Mouse (Mus musculus) liver, postnatal 0 days (tissue): ENCODE results near the gene Khdc1c. TPM values are rescaled to one million over a fixed set of nuclear protein-coding genes. Genes with fewer than 3 reads are reported as not detected.

Experiments
- ATAC-seq: fragments of 200-750 bp; cut with Nextera tagmentation; 2 replicates; pipeline ENCODE4 v1.8.0; 2017; ENCODE audit warnings: mild to moderate bottlenecking, moderate library complexity
- DNase-seq: peaks from one replicate; pipeline ENCODE4 v3.0.0-alpha.2; 2016
- H3K27ac ChIP-seq: fragments of 300-500 bp; sonication (generic); 2 replicates; pipeline ENCODE4 v1.5.1; 2014; ENCODE audit warnings: antibody characterized with exemption, moderate library complexity, mild to moderate bottlenecking, low read depth
- H3K27me3 ChIP-seq: fragments of 300-500 bp; sonication (generic); 2 replicates; pipeline ENCODE4 v1.6.1; 2014; ENCODE audit warnings: low read length, control low read depth, mixed read lengths; ENCODE audit not compliant: insufficient read depth
- H3K36me3 ChIP-seq: fragments of 300-500 bp; sonication (generic); replicated peaks from 2 replicates; pipeline ENCODE4 v1.6.1; 2014; ENCODE audit warnings: mild to moderate bottlenecking, control low read depth, low read length, moderate library complexity, mixed read lengths; ENCODE audit not compliant: insufficient read depth
- H3K4me1 ChIP-seq: fragments of 300-500 bp; sonication (generic); 2 replicates; pipeline ENCODE4 v1.6.1; 2014; ENCODE audit warnings: antibody characterized with exemption, mild to moderate bottlenecking, control low read depth; ENCODE audit not compliant: insufficient read depth
- H3K4me2 ChIP-seq: fragments of 300-500 bp; sonication (generic); 2 replicates; pipeline ENCODE4 v1.6.1; 2014; ENCODE audit warnings: low read depth, mild to moderate bottlenecking, low read length, moderate library complexity, mixed read lengths
- H3K4me3 ChIP-seq: fragments of 300-500 bp; sonication (generic); 2 replicates; pipeline ENCODE4 v1.5.1; 2014; ENCODE audit warnings: low read depth, low read length
- H3K9ac ChIP-seq: fragments of 300-500 bp; sonication (generic); replicated peaks from 2 replicates; pipeline ENCODE4 v1.6.1; 2014; ENCODE audit warnings: mild to moderate bottlenecking, moderate library complexity
- H3K9me3 ChIP-seq: fragments of 300-500 bp; sonication (generic); 2 replicates; pipeline ENCODE4 v1.6.1; 2016; ENCODE audit warnings: mild to moderate bottlenecking, control low read depth, low read length, mixed read lengths
- CTCF ChIP-seq: sonication (generic); IDR thresholded peaks from 2 replicates; pipeline ENCODE4 v1.5.1; 2016; ENCODE audit warnings: antibody characterized with exemption, low read depth
- EP300 ChIP-seq: IDR thresholded peaks from 2 replicates; pipeline ENCODE4 v1.6.1; 2016; ENCODE audit warnings: antibody characterized with exemption, low read depth, mild to moderate bottlenecking
- WGBS: fragments of 180-500 bp; shearing (Covaris S2); extraction: QIAGEN DNeasy Blood & Tissue Kit; methylation state at CpG from one replicate; pipeline ENCODE4 v1.1.7; 2014; ENCODE audit not compliant: insufficient replicate concordance; 5-methylcytosine and 5-hydroxymethylcytosine counted together
- polyA plus RNA-seq: library from polyadenylated mRNA; unstranded; fragments of >200 nt; fragmentation: Nextera tagmentation; extraction: Ambion mirVana; gene quantifications from 2 replicates; pipeline ENCODE4 v1.2.1, GENCODE M21; 2015

The Khdc1c gene
- polyA plus RNA-seq, 1 experiment from 2014 or later, result not detected

DNA sequence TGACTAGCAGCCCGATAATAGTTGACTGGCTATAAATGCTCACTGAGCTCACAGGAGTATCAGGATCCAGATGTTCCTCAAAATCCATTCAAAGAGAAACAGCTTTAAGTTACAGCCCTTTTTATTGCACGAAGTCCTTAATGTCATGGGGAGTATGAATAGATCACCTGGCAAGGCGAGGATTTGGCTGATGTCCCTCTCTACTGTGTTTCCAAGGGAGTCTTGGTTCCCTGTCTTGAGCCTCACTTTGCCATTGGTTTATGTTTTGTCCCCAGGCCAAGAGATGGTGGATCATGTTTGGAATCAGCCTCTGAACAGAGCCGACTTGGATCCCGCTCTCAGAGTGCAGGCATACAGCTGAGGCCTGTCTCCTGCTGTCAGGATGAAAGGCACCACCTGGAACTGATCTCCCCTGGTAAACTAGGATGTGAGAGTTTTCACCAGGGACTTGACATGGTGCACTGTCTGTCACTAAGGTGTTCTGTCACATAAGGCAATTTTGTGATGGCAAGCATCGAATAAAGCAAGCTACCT, 23.1 kb downstream of the Khdc1c start:
- Histone ChIP-seq H3K27ac (no peak overlapping the region), H3K4me2 (no peak overlapping the region), H3K27me3 (no peaks in the 10 kb centered on the region), H3K9me3 (no peaks in the 10 kb centered on the region), H3K36me3 (no peaks in the 10 kb centered on the region), H3K4me1 (no peaks in the 10 kb centered on the region), H3K9ac (no peak overlapping the region), H3K4me3 (no peak overlapping the region)
- no peak for DNase-seq
- WGBS, result 74% methylated on average over 6 of the region's 6 CpGs
- TF ChIP-seq CTCF, result no peak
- ATAC-seq, result no peak

- no peak overlapping the region for H3K4me3 ChIP-seq
Observed at GRCm38 (mm10) chr1:21402804-21403203, 34.7 kb downstream of the Khdc1c start.

DNA sequence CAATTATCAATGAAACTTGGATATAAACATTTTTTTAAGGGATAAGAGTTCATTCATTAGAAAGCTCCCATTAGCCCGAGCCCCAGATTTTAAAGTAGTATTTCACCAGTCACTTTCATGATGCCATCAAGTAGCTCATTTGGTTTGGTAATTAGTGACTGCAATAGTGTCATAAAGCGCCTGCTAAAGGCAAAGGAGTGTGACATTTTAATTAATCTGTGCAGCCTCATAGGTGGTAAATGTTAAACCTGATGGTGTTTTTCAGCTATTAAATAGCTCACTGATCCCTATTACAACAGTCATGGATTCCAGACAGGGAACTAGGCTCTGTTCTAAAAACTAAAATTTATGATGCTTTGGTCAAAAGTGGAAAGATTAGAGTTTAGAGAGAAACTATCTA, 39.1 kb downstream of the Khdc1c start:
- no peak for ATAC-seq
- no peaks in the 10 kb centered on the region for H3K36me3 ChIP-seq
- WGBS, result 71% methylated on average over 2 of the region's 2 CpGs

More at GRCm38 (mm10) chr1:21402804-21403203, 34.7 kb downstream of the Khdc1c start:
- no peak overlapping the region for H3K9ac ChIP-seq
- H3K27ac ChIP-seq, result no peak overlapping the region
- no peak for ATAC-seq
- no peak overlapping the region for H3K4me2 ChIP-seq
- H3K27me3 ChIP-seq, result no peaks in the 10 kb centered on the region
- no peaks in the 10 kb centered on the region for H3K9me3 ChIP-seq
- no peak for DNase-seq
- H3K4me1 ChIP-seq, result no peaks in the 10 kb centered on the region
- no peaks in the 10 kb centered on the region for H3K36me3 ChIP-seq
- TF ChIP-seq EP300 (no peak), CTCF (no peak)
- 81% methylated on average over 8 of the region's 8 CpGs for WGBS

GRCm38 (mm10) chr1:21411331-21412196, 43.4 kb downstream of the Khdc1c start:
- peak; percentile 17 for DNase-seq
- H3K4me1 ChIP-seq, result no peaks in the 10 kb centered on the region
- no peak overlapping the region for H3K27ac ChIP-seq
- no peak for ATAC-seq
- no peak overlapping the region for H3K4me3 ChIP-seq
- H3K4me2 ChIP-seq, result no peak overlapping the region
- no peak overlapping the region for H3K9ac ChIP-seq
- WGBS, result 61% methylated on average over 18 of the region's 18 CpGs
- H3K27me3 ChIP-seq, result no peaks in the 10 kb centered on the region
- H3K9me3 ChIP-seq, result no peaks in the 10 kb centered on the region
- TF ChIP-seq CTCF (peak; percentile 72), EP300 (no peak)
- no peaks in the 10 kb centered on the region for H3K36me3 ChIP-seq

More for the DNA sequence above, 39.1 kb downstream of the Khdc1c start:
- Histone ChIP-seq H3K9me3 (no peaks in the 10 kb centered on the region), H3K27me3 (no peaks in the 10 kb centered on the region), H3K4me2 (no peak overlapping the region), H3K27ac (no peak overlapping the region), H3K4me3 (no peak overlapping the region), H3K9ac (no peak overlapping the region), H3K4me1 (no peaks in the 10 kb centered on the region)
- TF ChIP-seq EP300 (no peak), CTCF (no peak)
- DNase-seq, result no peak

DNA sequence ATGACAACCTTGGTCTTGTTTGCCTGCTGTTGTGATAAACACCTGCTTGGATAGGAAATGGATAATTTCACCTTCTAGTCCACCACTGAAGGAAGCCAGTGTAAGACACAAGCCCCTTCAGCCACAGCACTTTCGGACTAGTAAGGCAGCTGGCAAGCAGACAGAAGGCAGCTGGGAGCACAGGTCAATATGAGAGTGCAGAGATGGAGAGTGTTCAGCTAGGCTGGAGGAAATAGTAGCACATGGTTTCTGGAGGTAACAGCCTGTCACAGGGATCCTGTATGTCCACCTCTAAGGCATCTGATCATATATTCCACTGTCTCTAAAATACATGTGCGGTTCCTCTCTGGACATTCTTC, 44.0 kb downstream of the Khdc1c start:
- Histone ChIP-seq H3K27ac (no peak overlapping the region), H3K4me1 (no peaks in the 10 kb centered on the region), H3K36me3 (no peaks in the 10 kb centered on the region), H3K9me3 (no peaks in the 10 kb centered on the region), H3K4me2 (no peak overlapping the region), H3K27me3 (no peaks in the 10 kb centered on the region), H3K4me3 (no peak overlapping the region), H3K9ac (no peak overlapping the region)
- no peak for TF ChIP-seq CTCF
- no peak for TF ChIP-seq EP300
- DNase-seq (no peak), ATAC-seq (no peak)
- 72% methylated on average over 2 of the region's 2 CpGs for WGBS

DNA sequence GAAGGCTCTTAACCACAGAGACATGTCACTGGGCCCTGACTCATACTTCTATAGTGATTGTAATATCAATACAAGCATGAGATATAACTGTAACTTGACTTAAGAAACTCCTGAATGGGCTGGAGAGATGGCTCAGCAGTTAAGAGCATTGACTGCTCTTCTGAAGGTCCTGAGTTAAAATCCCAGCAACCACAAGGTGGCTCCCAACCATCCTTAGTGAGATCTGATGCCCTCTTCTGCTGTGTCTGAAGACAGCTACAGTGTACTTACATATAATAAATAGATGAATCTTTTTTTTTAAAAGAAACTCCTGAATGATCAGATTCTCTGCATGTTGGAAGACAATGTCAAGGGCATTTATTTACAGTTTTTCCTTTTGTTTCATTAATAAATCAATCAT, 51.2 kb downstream of the Khdc1c start:
- Histone ChIP-seq H3K9ac (no peak overlapping the region), H3K9me3 (no peaks in the 10 kb centered on the region), H3K36me3 (no peaks in the 10 kb centered on the region), H3K4me3 (no peak overlapping the region), H3K27me3 (no peaks in the 10 kb centered on the region), H3K4me1 (no peaks in the 10 kb centered on the region), H3K4me2 (no peak overlapping the region), H3K27ac (no peak overlapping the region)
- no peak for ATAC-seq
- no peak for DNase-seq
- peak; percentile 30 for TF ChIP-seq CTCF
- no peak for TF ChIP-seq EP300

Other genes starting within 250 kb of the Khdc1c start
- gene Tmem14a, start 149.8 kb upstream of the Khdc1c start, polyA plus RNA-seq, result 1.7 and 1.9 TPM in 2 replicates
- 143 and 187 TPM in 2 replicates for gene Gsta3, start 127.7 kb upstream of the Khdc1c start, polyA plus RNA-seq
- not detected in 2 replicates for gene Khdc1a, start 18.7 kb upstream of the Khdc1c start, polyA plus RNA-seq
- gene Khdc1b, start 15.2 kb downstream of the Khdc1c start, polyA plus RNA-seq, result not detected in 2 replicates